Comparison of ENCODE assay signal across 1 mouse cellular context in the genomic region with DNA sequence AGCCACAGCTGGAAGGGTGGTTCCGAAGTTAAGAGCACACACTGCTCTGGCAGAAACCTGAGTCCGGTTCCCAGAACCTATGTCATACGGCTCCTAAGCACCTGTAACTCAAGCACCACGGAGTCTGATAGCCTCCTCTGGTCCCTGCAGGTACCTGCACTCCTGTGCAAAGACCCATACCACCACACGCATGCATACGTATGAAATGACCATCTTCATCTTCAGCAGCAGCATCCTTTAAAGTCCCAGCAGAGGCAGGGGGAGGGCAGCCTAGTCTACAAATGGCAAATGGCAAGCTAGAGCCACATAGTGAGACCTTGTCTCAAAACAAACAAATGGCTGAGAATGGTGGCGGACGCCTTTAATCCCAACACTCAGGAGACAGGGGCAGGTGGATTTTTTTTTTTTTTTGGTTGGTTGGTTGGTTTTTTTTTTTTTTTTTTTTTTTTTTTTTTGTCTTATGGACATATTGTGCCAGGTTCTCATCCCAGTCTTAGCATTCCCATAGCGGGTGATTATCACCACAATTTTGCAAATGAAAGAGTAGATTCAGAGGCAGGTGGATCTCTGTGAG.
A peak's percentile ranks its signal among the peaks of the same experiment; 100 is the strongest.
TF ChIP-seq lines count a peak whose summit lies in the region.

No protein-coding gene starts in this region.

TF ChIP-seq in MEL, 35 proteins besides CTCF, POLR2A, EP300 and RAD21:
- TF ChIP-seq BHLHE40 (IDR thresholded peaks at IDR 0.05; ENCODE audit: borderline replicate concordance, low read depth, low read length) (no peak), GABPA (IDR thresholded peaks at IDR 0.05; ENCODE audit: low read depth, low read length) (no peak), GATA1 (IDR thresholded peaks at IDR 0.05; ENCODE audit: low read depth, low read length) (no peak), TBP (IDR thresholded peaks at IDR 0.05; ENCODE audit: low read depth, low read length) (no peak), TAL1 (IDR thresholded peaks at IDR 0.05; ENCODE audit: low read length) (0 out of 2 replicates have a peak, but pooled peaks have one; percentile 2), RCOR1 (IDR thresholded peaks at IDR 0.05; ENCODE audit: low read depth, low read length) (no peak), POLR2AphosphoS5 (IDR thresholded peaks at IDR 0.05; ENCODE audit: borderline replicate concordance, low read depth, low read length) (no peak), ZNF384 (IDR thresholded peaks at IDR 0.05; ENCODE audit: low read depth, low read length) (peak; percentile 75), ZMIZ1 (IDR thresholded peaks at IDR 0.05; ENCODE audit: low read depth, low read length) (no peak), ELF1 (IDR thresholded peaks at IDR 0.05; ENCODE audit: low read depth, low read length) (no peak)
TF ChIP-seq in MEL: peak in this region for 2.
